Mouse (Mus musculus) hindbrain, postnatal 0 days (tissue): ENCODE results near the gene Nhlrc4. TPM values are rescaled to one million over a fixed set of nuclear protein-coding genes. Genes with fewer than 3 reads are reported as not detected.
A peak's percentile ranks its signal among the peaks of the same experiment; 100 is the strongest.

ENCODE experiments used
- ATAC-seq: fragments of 200-750 bp; cut with Nextera tagmentation; 2 replicates; pipeline ENCODE4 v1.8.0; 2017; ENCODE audit warnings: mild to moderate bottlenecking, moderate TSS enrichment, moderate library complexity
- DNase-seq: peaks from one replicate; pipeline ENCODE4 v3.0.0-alpha.2; 2015; ENCODE audit warnings: low spot score
- H3K27ac ChIP-seq: fragments of 300-500 bp; sonication (generic); 2 replicates; pipeline ENCODE4 v1.5.1; 2014; ENCODE audit warnings: mild to moderate bottlenecking
- H3K27me3 ChIP-seq: fragments of 300-500 bp; sonication (generic); 2 replicates; pipeline ENCODE4 v1.6.1; 2014; ENCODE audit warnings: low read length, mixed read lengths; ENCODE audit not compliant: insufficient read depth
- H3K36me3 ChIP-seq: fragments of 300-500 bp; sonication (generic); 2 replicates; pipeline ENCODE4 v1.6.1; 2014; ENCODE audit warnings: low read length, mixed read lengths; ENCODE audit not compliant: insufficient read depth
- H3K4me1 ChIP-seq: fragments of 300-500 bp; sonication (generic); 2 replicates; pipeline ENCODE4 v1.6.1; 2014; ENCODE audit warnings: antibody characterized with exemption, low read length, mixed read lengths; ENCODE audit not compliant: insufficient read depth
- H3K4me2 ChIP-seq: fragments of 300-500 bp; sonication (generic); 2 replicates; pipeline ENCODE4 v1.6.1; 2014; ENCODE audit warnings: low read depth, mild to moderate bottlenecking, low read length, moderate library complexity, mixed read lengths
- H3K4me3 ChIP-seq: fragments of 300-500 bp; sonication (generic); 2 replicates; pipeline ENCODE4 v1.5.1; 2014; ENCODE audit warnings: low read length
- H3K9ac ChIP-seq: fragments of 300-500 bp; sonication (generic); replicated peaks from 2 replicates; pipeline ENCODE4 v1.6.1; 2014; ENCODE audit warnings: mild to moderate bottlenecking, low read length, moderate library complexity, mixed read lengths
- H3K9me3 ChIP-seq: fragments of 300-500 bp; sonication (generic); 2 replicates; pipeline ENCODE4 v1.6.1; 2016; ENCODE audit warnings: low read length, mixed read lengths
- CTCF ChIP-seq: IDR thresholded peaks from 2 replicates; pipeline ENCODE4 v1.5.1; 2016; ENCODE audit warnings: antibody characterized with exemption, control low read depth, low read depth
- WGBS: fragments of 180-500 bp; shearing (Covaris S2); extraction: QIAGEN DNeasy Blood & Tissue Kit; methylation state at CpG from one replicate; pipeline ENCODE4 v1.1.7; 2014; 5-methylcytosine and 5-hydroxymethylcytosine counted together
- polyA plus RNA-seq: library from polyadenylated mRNA; unstranded; fragments of >200 nt; fragmentation: Nextera tagmentation; extraction: Ambion mirVana; gene quantifications from 2 replicates; pipeline ENCODE4 v1.2.1, GENCODE M21; 2015
- total RNA-seq: library from RNA; depleted of rRNA; stranded (reverse); fragments of >200 nt; gene quantifications from 2 replicates; pipeline ENCODE4 v1.2.3, GENCODE M21; 2014

The Nhlrc4 gene
- total and polyA plus RNA-seq, 2 experiments from 2014 or later, result 0.30 to 0.68 TPM

DNA sequence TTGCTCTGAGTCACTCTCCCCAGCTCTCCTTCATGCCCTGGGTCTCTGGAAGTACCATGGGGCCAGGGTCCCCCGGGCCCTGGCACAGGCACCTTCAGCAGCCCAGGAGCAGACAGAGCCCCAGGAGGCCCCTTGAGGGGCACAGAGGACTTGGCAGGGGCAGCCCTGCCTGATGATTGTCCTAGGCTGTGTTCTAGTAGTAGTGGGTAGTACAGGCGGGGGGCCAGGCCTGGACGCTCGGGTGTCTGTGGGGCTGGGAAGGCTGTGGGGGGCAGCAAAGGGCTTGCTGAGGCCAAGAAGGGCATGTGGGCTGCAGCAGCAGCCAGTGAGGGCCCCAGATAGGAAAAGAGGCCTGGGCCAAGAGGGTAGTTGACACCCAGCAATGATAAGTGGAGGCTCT lies 2.8 kb upstream of the Nhlrc4 start:
- H3K4me3 ChIP-seq, result no peak overlapping the region
- no peak for ATAC-seq
- no peaks in the 10 kb centered on the region for H3K4me1 ChIP-seq
- no peak for TF ChIP-seq CTCF
- no peaks in the 10 kb centered on the region for H3K36me3 ChIP-seq
- DNase-seq, result no peak
- no peak overlapping the region for H3K4me2 ChIP-seq
- no peak overlapping the region for H3K27ac ChIP-seq
- H3K27me3 ChIP-seq, result peaks cover 7% of the 10 kb centered on the region; the same call in 1 of the 2 replicates
- H3K9ac ChIP-seq, result no peak overlapping the region
- no peaks in the 10 kb centered on the region for H3K9me3 ChIP-seq
- 81% methylated on average over 4 of the region's 4 CpGs for WGBS

- DNase-seq, result no peak
- H3K9ac ChIP-seq, result no peak overlapping the region
- H3K4me1 ChIP-seq, result no peaks in the 10 kb centered on the region
- TF ChIP-seq CTCF, result no peak
- no peak overlapping the region for H3K4me3 ChIP-seq
- 76% methylated on average over 8 of the region's 8 CpGs for WGBS
- no peak for ATAC-seq
- no peaks in the 10 kb centered on the region for H3K9me3 ChIP-seq
- H3K4me2 ChIP-seq, result no peak overlapping the region
- no peak overlapping the region for H3K27ac ChIP-seq
- no peaks in the 10 kb centered on the region for H3K36me3 ChIP-seq
- peaks cover under 1% of the 10 kb centered on the region; the same call in 1 of the 2 replicates for H3K27me3 ChIP-seq
Observed at GRCm38 (mm10) chr17:25946891-25947290, 2.1 kb upstream of the Nhlrc4 start.

DNA sequence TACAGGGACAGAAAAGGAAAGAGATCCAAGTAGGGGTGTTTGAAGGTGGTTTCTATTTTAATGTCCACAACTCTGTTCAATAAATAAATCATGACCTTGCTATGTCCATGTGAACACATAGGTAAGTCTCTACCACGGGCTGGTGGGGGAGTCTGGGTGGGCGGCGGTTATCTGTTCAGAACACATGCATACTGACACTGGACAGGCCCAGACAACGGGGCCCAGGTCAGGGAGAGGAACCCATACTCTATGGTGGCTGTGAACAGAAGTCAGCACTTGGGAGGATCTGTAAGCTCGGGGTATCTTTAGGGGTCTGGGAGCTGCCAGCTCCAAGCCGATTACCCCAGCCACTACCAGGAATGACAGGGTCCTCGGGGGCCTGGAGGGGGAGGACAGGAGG lies 1.6 kb upstream of the Nhlrc4 start:
- H3K4me1 ChIP-seq, result no peaks in the 10 kb centered on the region
- no peak overlapping the region for H3K4me3 ChIP-seq
- H3K9ac ChIP-seq, result no peak overlapping the region
- TF ChIP-seq CTCF, result no peak
- H3K9me3 ChIP-seq, result no peaks in the 10 kb centered on the region
- no peak for ATAC-seq
- no peaks in the 10 kb centered on the region for H3K27me3 ChIP-seq
- no peak overlapping the region for H3K27ac ChIP-seq
- WGBS, result 77% methylated on average over 7 of the region's 7 CpGs
- H3K4me2 ChIP-seq, result no peak overlapping the region
- no peaks in the 10 kb centered on the region for H3K36me3 ChIP-seq
- no peak for DNase-seq

DNA sequence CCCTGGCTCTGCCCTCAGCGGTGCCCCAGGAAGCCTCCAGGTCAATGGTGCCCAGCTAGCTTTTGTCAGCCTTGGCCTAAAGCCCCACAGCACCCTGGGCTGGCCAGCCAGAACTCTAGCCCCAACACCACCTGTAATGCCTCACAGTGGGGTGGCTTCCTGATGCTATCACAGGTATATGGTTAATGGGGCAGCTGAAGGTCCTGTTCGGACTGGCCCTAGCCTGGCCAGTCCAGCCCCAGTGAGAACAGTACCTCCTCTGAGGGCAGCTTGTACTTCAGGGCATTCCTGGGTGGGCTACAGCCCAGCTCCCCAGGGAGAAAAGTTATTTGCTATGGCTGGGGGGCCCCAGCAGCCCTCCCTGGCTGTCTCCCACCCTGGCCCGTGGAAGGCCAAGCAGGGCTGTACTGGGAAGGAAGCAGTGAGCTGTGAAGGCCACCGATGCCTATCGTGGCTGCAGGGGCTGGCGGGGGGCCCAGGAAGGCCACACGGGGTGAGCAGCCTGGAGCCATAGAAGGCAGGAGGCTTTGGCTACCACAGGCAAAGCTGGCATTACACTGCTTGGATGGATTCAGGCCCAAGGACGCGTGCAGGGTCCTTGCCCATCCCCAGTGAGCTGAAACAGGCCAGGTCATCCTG lies 875 bp upstream of the Nhlrc4 start:
- Histone ChIP-seq H3K4me3 (no peak overlapping the region), H3K36me3 (no peaks in the 10 kb centered on the region), H3K27ac (no peak overlapping the region), H3K4me2 (no peak overlapping the region), H3K4me1 (peaks cover 4% of the 10 kb centered on the region), H3K27me3 (no peaks in the 10 kb centered on the region), H3K9ac (no peak overlapping the region), H3K9me3 (no peaks in the 10 kb centered on the region)
- TF ChIP-seq CTCF, result no peak
- ATAC-seq, result no peak
- no peak for DNase-seq
- WGBS, result 49% methylated on average over 9 of the region's 9 CpGs

- H3K4me2 ChIP-seq, result no peak overlapping the region
- H3K27ac ChIP-seq, result no peak overlapping the region
- DNase-seq (no peak), ATAC-seq (no peak)
- H3K4me1 ChIP-seq, result peaks cover 5% of the 10 kb centered on the region
- no peak overlapping the region for H3K4me3 ChIP-seq
- TF ChIP-seq CTCF, result no peak
- H3K9ac ChIP-seq, result no peak overlapping the region
- H3K27me3 ChIP-seq, result no peaks in the 10 kb centered on the region
- H3K9me3 ChIP-seq, result no peaks in the 10 kb centered on the region
- no peaks in the 10 kb centered on the region for H3K36me3 ChIP-seq
- WGBS, result 70% methylated on average over 9 of the region's 9 CpGs
Observed at GRCm38 (mm10) chr17:25943769-25944168, 992 bp downstream of the Nhlrc4 start.

DNA sequence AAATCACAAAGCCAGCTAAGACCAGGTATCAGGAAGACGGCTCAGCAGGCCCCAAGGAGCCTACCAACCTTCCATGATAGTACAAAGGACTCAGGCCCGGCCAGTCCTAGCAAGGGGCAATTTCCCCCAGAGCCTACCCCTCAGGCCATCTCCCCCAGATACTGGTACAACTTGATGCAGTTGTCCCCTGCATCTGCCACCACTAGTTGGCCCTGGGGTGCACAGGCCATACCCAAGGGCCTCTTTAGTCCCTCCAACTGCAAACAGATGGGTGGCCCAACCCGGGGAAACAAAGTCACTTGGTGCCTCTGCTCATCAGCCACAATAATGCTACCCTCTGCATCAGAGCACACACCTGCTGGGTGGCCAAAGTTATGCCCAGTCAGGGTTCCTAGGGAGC lies 1.5 kb downstream of the Nhlrc4 start:
- Histone ChIP-seq H3K4me2 (no peak overlapping the region), H3K4me1 (peaks cover 5% of the 10 kb centered on the region), H3K9ac (no peak overlapping the region), H3K27me3 (no peaks in the 10 kb centered on the region), H3K4me3 (no peak overlapping the region), H3K27ac (no peak overlapping the region), H3K36me3 (no peaks in the 10 kb centered on the region), H3K9me3 (no peaks in the 10 kb centered on the region)
- ATAC-seq (no peak), DNase-seq (no peak)
- TF ChIP-seq CTCF, result no peak
- WGBS, result 83% methylated on average over 3 of the region's 3 CpGs

DNA sequence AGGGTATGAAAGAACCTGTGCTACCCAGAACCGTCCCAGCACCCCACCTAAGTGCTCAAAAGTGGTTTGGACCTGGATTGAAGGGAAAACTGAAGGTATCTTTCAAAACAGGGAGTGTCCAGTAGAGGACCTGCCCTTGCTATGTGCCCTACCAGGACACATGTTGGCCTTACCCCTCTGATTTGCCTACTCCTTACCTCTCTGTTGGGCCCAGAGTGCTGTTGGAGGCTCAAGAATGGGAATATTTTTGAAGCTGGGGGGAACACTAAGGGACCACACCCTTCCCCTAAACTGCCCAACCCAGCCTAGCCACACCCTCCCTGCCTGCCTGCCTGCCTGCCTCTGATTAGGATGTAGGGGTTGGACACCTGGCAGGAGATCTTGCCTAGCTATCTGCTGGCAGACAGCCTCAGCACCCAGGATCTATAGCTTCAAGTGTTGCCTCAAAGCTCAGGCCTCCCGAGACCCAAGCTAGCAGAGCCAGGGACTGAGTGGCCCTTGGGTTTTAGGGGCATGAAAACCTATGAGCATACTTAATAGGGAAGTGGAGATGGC lies 2.1 kb downstream of the Nhlrc4 start:
- WGBS, result 86% methylated on average over 2 of the region's 2 CpGs
- Histone ChIP-seq H3K36me3 (no peaks in the 10 kb centered on the region), H3K4me1 (peaks cover 5% of the 10 kb centered on the region), H3K27ac (no peak overlapping the region), H3K9ac (peak overlapping the region; percentile 98; the same call in 1 of the 2 replicates), H3K4me2 (no peak overlapping the region), H3K27me3 (no peaks in the 10 kb centered on the region), H3K4me3 (no peak overlapping the region), H3K9me3 (no peaks in the 10 kb centered on the region)
- ATAC-seq, result no peak
- DNase-seq, result no peak
- TF ChIP-seq CTCF, result no peak
